Mouse (Mus musculus) neural tube, embryonic 11.5 days (tissue): ENCODE measurements around the gene Itih5. TPM values are rescaled to one million over a fixed set of nuclear protein-coding genes. Genes with fewer than 3 reads are reported as not detected.

ENCODE experiments used
- ATAC-seq: fragments of 200-750 bp; cut with Nextera tagmentation; 2 replicates; pipeline ENCODE4 v1.8.0; 2017; ENCODE audit warnings: moderate number of reproducible peaks, mild to moderate bottlenecking, moderate TSS enrichment, moderate library complexity; ENCODE audit not compliant: insufficient read depth, low FRiP score, low TSS enrichment
- DNase-seq: peaks from one replicate; pipeline ENCODE4 v3.0.0-alpha.2; 2015; ENCODE audit warnings: low spot score
- H3K27ac ChIP-seq: fragments of 300-500 bp; sonication (generic); 2 replicates; pipeline ENCODE4 v1.5.1; 2014; ENCODE audit warnings: low read depth, mild to moderate bottlenecking, low read length
- H3K27me3 ChIP-seq: fragments of 300-500 bp; sonication (generic); 2 replicates; pipeline ENCODE4 v1.6.1; 2014; ENCODE audit warnings: mild to moderate bottlenecking, low read length, mixed read lengths; ENCODE audit not compliant: control insufficient read depth, insufficient read depth
- H3K36me3 ChIP-seq: fragments of 300-500 bp; sonication (generic); 2 replicates; pipeline ENCODE4 v1.6.1; 2014; ENCODE audit warnings: mild to moderate bottlenecking, low read length, moderate library complexity, mixed read lengths; ENCODE audit not compliant: control insufficient read depth, insufficient read depth
- H3K4me1 ChIP-seq: fragments of 300-500 bp; sonication (generic); 2 replicates; pipeline ENCODE4 v1.6.1; 2014; ENCODE audit warnings: low read length, mixed read lengths; ENCODE audit not compliant: control insufficient read depth, insufficient read depth
- H3K4me2 ChIP-seq: fragments of 300-500 bp; sonication (generic); 2 replicates; pipeline ENCODE4 v1.6.1; 2014; ENCODE audit warnings: low read depth, mild to moderate bottlenecking, moderate library complexity
- H3K4me3 ChIP-seq: fragments of 300-500 bp; sonication (generic); 2 replicates; pipeline ENCODE4 v1.5.1; 2014; ENCODE audit warnings: low read depth, low read length
- H3K9ac ChIP-seq: fragments of 300-500 bp; sonication (generic); 2 replicates; pipeline ENCODE4 v1.6.1; 2014; ENCODE audit warnings: mild to moderate bottlenecking, low read length
- H3K9me3 ChIP-seq: fragments of 300-500 bp; sonication (generic); 2 replicates; pipeline ENCODE4 v1.6.1; 2016; ENCODE audit warnings: low read length; ENCODE audit not compliant: control insufficient read depth
- WGBS: fragments of 180-500 bp; shearing (Covaris S2); extraction: QIAGEN DNeasy Blood & Tissue Kit; methylation state at CpG from one replicate; pipeline ENCODE4 v1.1.7; 2014; 5-methylcytosine and 5-hydroxymethylcytosine counted together
- polyA plus RNA-seq: library from polyadenylated mRNA; unstranded; fragments of >200 nt; fragmentation: Nextera tagmentation; extraction: Ambion mirVana; gene quantifications from 2 replicates; pipeline ENCODE4 v1.2.1, GENCODE M21; 2014

The Itih5 gene
- polyA plus RNA-seq, 1 experiment from 2014 or later = 5.0 TPM

GRCm38 (mm10) chr2:10130341-10130990 is 22.9 kb upstream of the Itih5 start:
- no peaks in the 10 kb centered on the region for H3K4me1 ChIP-seq
- H3K27me3 ChIP-seq = no peaks in the 10 kb centered on the region
- H3K9ac ChIP-seq = no peak overlapping the region
- no peak overlapping the region for H3K27ac ChIP-seq
- DNase-seq (no peak), ATAC-seq (no peak)
- H3K4me2 ChIP-seq = no peak overlapping the region
- no peaks in the 10 kb centered on the region for H3K9me3 ChIP-seq
- no peaks in the 10 kb centered on the region for H3K36me3 ChIP-seq
- WGBS = 64% methylated on average over 8 of the region's 8 CpGs
- no peak overlapping the region for H3K4me3 ChIP-seq

- H3K27me3 ChIP-seq = no peaks in the 10 kb centered on the region
- H3K4me3 ChIP-seq = no peak within 1 kb of the TSS
- ATAC-seq (no peak), DNase-seq (no peak)
- no peaks in the 10 kb centered on the region for H3K36me3 ChIP-seq
- no peaks in the 10 kb centered on the region for H3K9me3 ChIP-seq
- 91% methylated on average over 4 of the region's 4 CpGs for WGBS
- H3K4me1 ChIP-seq = no peaks in the 10 kb centered on the region
- H3K9ac ChIP-seq = no peak within 1 kb of the TSS
- no peak within 1 kb of the TSS for H3K4me2 ChIP-seq
- H3K27ac ChIP-seq = no peak within 1 kb of the TSS
These were observed 22.1 kb upstream of the Itih5 start, which contains the start of gene Itih2 for GRCm38 (mm10) chr2:10131296-10131695. TSS of gene Itih2 (minus strand) at chr2:10131396.

- DNase-seq (no peak), ATAC-seq (no peak)
- Histone ChIP-seq H3K4me3 (no peak overlapping the region), H3K27me3 (no peaks in the 10 kb centered on the region), H3K4me2 (no peak overlapping the region), H3K4me1 (no peaks in the 10 kb centered on the region), H3K9me3 (no peaks in the 10 kb centered on the region), H3K27ac (no peak overlapping the region), H3K36me3 (no peaks in the 10 kb centered on the region), H3K9ac (no peak overlapping the region)
- WGBS = 91% methylated on average over 1 of the region's 1 CpGs
These were observed 21.2 kb upstream of the Itih5 start for GRCm38 (mm10) chr2:10132128-10132527.

GRCm38 (mm10) chr2:10133941-10134340 is 19.4 kb upstream of the Itih5 start:
- no peaks in the 10 kb centered on the region for H3K36me3 ChIP-seq
- H3K9ac ChIP-seq = no peak overlapping the region
- no peaks in the 10 kb centered on the region for H3K27me3 ChIP-seq
- no peak overlapping the region for H3K27ac ChIP-seq
- H3K4me3 ChIP-seq = no peak overlapping the region
- 67% methylated on average over 6 of the region's 6 CpGs for WGBS
- H3K4me1 ChIP-seq = no peaks in the 10 kb centered on the region
- H3K9me3 ChIP-seq = no peaks in the 10 kb centered on the region
- no peak overlapping the region for H3K4me2 ChIP-seq
- no peak for ATAC-seq
- no peak for DNase-seq

GRCm38 (mm10) chr2:10137320-10137719 is 16.1 kb upstream of the Itih5 start:
- Histone ChIP-seq H3K4me1 (no peaks in the 10 kb centered on the region), H3K27me3 (no peaks in the 10 kb centered on the region), H3K9ac (no peak overlapping the region), H3K4me3 (no peak overlapping the region), H3K27ac (no peak overlapping the region), H3K36me3 (no peaks in the 10 kb centered on the region), H3K4me2 (no peak overlapping the region), H3K9me3 (no peaks in the 10 kb centered on the region)
- DNase-seq = no peak
- no peak for ATAC-seq
- 80% methylated on average over 2 of the region's 2 CpGs for WGBS

GRCm38 (mm10) chr2:10140456-10140855 is 12.9 kb upstream of the Itih5 start:
- no peak for ATAC-seq
- no peaks in the 10 kb centered on the region for H3K9me3 ChIP-seq
- H3K4me3 ChIP-seq = no peak overlapping the region
- WGBS = 84% methylated on average over 5 of the region's 5 CpGs
- no peaks in the 10 kb centered on the region for H3K36me3 ChIP-seq
- no peak for DNase-seq
- no peaks in the 10 kb centered on the region for H3K27me3 ChIP-seq
- no peaks in the 10 kb centered on the region for H3K4me1 ChIP-seq
- H3K4me2 ChIP-seq = no peak overlapping the region
- H3K9ac ChIP-seq = no peak overlapping the region
- no peak overlapping the region for H3K27ac ChIP-seq

GRCm38 (mm10) chr2:10142472-10143454 is 10.6 kb upstream of the Itih5 start:
- H3K4me3 ChIP-seq = no peak overlapping the region
- ATAC-seq = peak; percentile 90
- 25% methylated on average over 8 of the region's 8 CpGs for WGBS

DNA sequence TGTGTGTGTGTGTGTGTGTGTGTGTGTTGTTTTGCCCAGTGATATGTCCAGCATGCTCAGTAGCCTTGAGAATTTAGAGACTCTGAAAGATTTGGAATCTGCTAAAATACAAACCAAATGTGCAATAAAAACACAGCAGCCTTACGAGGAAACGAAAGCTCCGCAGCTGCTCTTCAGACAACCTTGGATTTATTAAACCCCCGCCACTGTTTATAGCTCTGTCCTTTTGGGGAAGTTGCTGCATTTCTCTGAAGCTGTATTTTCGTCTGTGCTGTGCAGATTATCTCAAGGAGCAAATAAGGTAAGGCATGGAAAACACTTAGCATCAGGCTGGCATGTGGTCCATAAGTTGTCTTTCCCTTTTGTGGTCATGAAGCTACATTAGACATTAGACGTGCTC is 7.9 kb upstream of the Itih5 start:
- no peak overlapping the region for H3K9ac ChIP-seq
- H3K4me3 ChIP-seq = no peak overlapping the region
- no peaks in the 10 kb centered on the region for H3K27me3 ChIP-seq
- H3K27ac ChIP-seq = no peak overlapping the region
- WGBS = 55% methylated on average over 6 of the region's 6 CpGs
- H3K9me3 ChIP-seq = no peaks in the 10 kb centered on the region
- no peak for ATAC-seq
- H3K36me3 ChIP-seq = no peaks in the 10 kb centered on the region
- DNase-seq = no peak
- no peak overlapping the region for H3K4me2 ChIP-seq
- no peaks in the 10 kb centered on the region for H3K4me1 ChIP-seq

More at GRCm38 (mm10) chr2:10142472-10143454, 10.6 kb upstream of the Itih5 start:
- Histone ChIP-seq H3K36me3 (no peaks in the 10 kb centered on the region), H3K9me3 (no peaks in the 10 kb centered on the region), H3K27ac (no peak overlapping the region), H3K4me1 (no peaks in the 10 kb centered on the region), H3K9ac (no peak overlapping the region), H3K27me3 (no peaks in the 10 kb centered on the region), H3K4me2 (no peak overlapping the region)
- peak; percentile 58 for DNase-seq
